In the genomic region with DNA sequence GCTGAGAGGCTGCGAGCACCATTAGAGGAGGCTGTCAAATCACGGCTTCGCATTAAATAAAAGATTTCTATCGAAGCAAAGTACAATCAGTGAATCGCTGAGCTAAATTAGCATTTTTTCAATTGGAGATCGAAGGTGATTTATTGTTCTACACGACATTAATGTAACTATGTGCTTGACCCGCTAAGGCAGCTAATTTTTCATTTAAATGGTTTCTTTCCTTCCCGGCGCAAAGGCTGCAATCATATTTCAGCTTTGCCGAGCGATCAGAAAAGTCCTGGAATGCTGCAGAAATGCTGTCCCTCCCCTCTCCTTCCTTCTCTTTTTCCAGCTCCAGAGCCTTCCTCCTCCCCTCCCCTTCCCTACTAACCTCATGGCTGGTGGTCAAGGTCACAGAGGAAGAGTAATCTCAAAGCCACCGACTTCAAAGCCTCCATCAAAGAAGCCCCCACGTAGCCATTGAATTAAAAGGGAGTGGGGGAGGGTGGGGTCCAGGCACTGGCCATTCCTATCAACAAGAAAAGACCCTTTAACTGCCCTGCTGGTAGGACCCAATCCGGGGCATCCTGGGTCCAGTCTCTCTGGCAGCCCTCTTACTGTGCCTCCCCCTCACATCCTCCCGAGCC, we compare ENCODE assay signal across 9 mouse cellular contexts.
DNase-seq lines count a peak whose midpoint lies in the region; ATAC-seq and TF ChIP-seq lines count a peak whose summit lies in the region.
"Had no signal": no experiment of that assay in that cellular context is flagged by ENCODE, and none has a peak within 500 bp of the region (broad histone marks: within the 10 kb centered on the region; RNA-seq: fewer than 3 reads in every experiment).

No protein-coding gene starts in this region.

- H3K4me2 ChIP-seq in lung, postnatal 0 days (replicated peaks; ENCODE audit: low read depth, low read length), result peak overlapping the region; percentile 69
- H3K4me2 ChIP-seq in hindbrain, embryonic 13.5 days, result peak overlapping the region; percentile 61
- H3K4me2 ChIP-seq in stomach, postnatal 0 days (replicated peaks; ENCODE audit: low read depth), result peak overlapping the region; percentile 75

- no peak for TF ChIP-seq EP300 in lung, postnatal 0 days (IDR thresholded peaks at IDR 0.05)
- no peak for TF ChIP-seq EP300 in stomach, postnatal 0 days (optimal IDR thresholded peaks at IDR 0.05)

- ATAC-seq in lung, postnatal 0 days, result no peak
- ATAC-seq in hindbrain, embryonic 13.5 days (ENCODE audit: low FRiP score), result peak; percentile 76
- no peak for ATAC-seq in stomach, postnatal 0 days (ENCODE audit: low FRiP score, low TSS enrichment)

- H3K27me3 ChIP-seq in lung, postnatal 0 days (replicated peaks; ENCODE audit: insufficient read depth, low read length), result no peaks in the 10 kb centered on the region
- H3K27me3 ChIP-seq in hindbrain, embryonic 13.5 days, result no peaks in the 10 kb centered on the region
- H3K27me3 ChIP-seq in stomach, postnatal 0 days (ENCODE audit: control insufficient read depth, insufficient read depth, low read length), result no peaks in the 10 kb centered on the region

- peak; percentile 18 for DNase-seq in adrenal gland, adult 2 months
- DNase-seq in adrenal gland, postnatal 25 days, result no peak
- peak; percentile 6 for DNase-seq in lung, postnatal 0 days (ENCODE audit: low spot score)
- no peak for DNase-seq in lung, postnatal 10 days
- DNase-seq in mesoderm, embryonic 11.5 days (ENCODE audit: low read depth, low spot score), result peak; percentile 81
- no peak for DNase-seq in stomach, postnatal 0 days (ENCODE audit: low spot score)
- no peak for DNase-seq in ovary, adult 18-20 months (ENCODE audit: low spot score)

- no peak for TF ChIP-seq CTCF in lung, postnatal 0 days (IDR thresholded peaks at IDR 0.05)
- TF ChIP-seq CTCF in stomach, postnatal 0 days (IDR thresholded peaks at IDR 0.05; ENCODE audit: low read depth), result no peak

- H3K4me1 ChIP-seq in lung, postnatal 0 days (ENCODE audit: insufficient read depth, low read depth, low read length), result peaks cover 3% of the 10 kb centered on the region; the same call in 1 of the 2 replicates
- H3K4me1 ChIP-seq in hindbrain, embryonic 13.5 days (replicated peaks), result peaks cover 29% of the 10 kb centered on the region
- H3K4me1 ChIP-seq in stomach, postnatal 0 days (replicated peaks; ENCODE audit: control insufficient read depth, insufficient read depth), result no peaks in the 10 kb centered on the region

- peak overlapping the region; percentile 30 for H3K4me3 ChIP-seq in lung, postnatal 0 days (ENCODE audit: low read depth, low read length)
- peak overlapping the region; percentile 37 for H3K4me3 ChIP-seq in hindbrain, embryonic 13.5 days
- H3K4me3 ChIP-seq in stomach, postnatal 0 days (ENCODE audit: low read depth, low read length), result peak overlapping the region; percentile 44
- H3K4me3 ChIP-seq: erythroblast, embryonic 14.5 days had no signal

- H3K9me3 ChIP-seq in lung, postnatal 0 days (ENCODE audit: low read length), result no peaks in the 10 kb centered on the region
- no peaks in the 10 kb centered on the region for H3K9me3 ChIP-seq in hindbrain, embryonic 13.5 days
- H3K9me3 ChIP-seq in stomach, postnatal 0 days (ENCODE audit: control insufficient read depth, low read length), result no peaks in the 10 kb centered on the region

- 1% methylated on average over 16 of the region's 16 CpGs for WGBS in lung, postnatal 0 days
- 2% methylated on average over 16 of the region's 16 CpGs for WGBS in hindbrain, embryonic 13.5 days
- WGBS in stomach, postnatal 0 days, result 3% methylated on average over 16 of the region's 16 CpGs

- peak overlapping the region; percentile 16; the same call in 1 of the 2 replicates for H3K9ac ChIP-seq in lung, postnatal 0 days (replicated peaks; ENCODE audit: low read depth)
- peak overlapping the region; percentile 76 for H3K9ac ChIP-seq in hindbrain, embryonic 13.5 days
- H3K9ac ChIP-seq in stomach, postnatal 0 days (ENCODE audit: low read length), result peak overlapping the region; percentile 53

- no peak overlapping the region for H3K27ac ChIP-seq in lung, postnatal 0 days (ENCODE audit: low read length)
- peak overlapping the region; percentile 99 for H3K27ac ChIP-seq in hindbrain, embryonic 13.5 days
- H3K27ac ChIP-seq in stomach, postnatal 0 days (replicated peaks), result peak overlapping the region; percentile 59

- H3K36me3 ChIP-seq in lung, postnatal 0 days (ENCODE audit: insufficient read depth, low read length), result no peaks in the 10 kb centered on the region
- no peaks in the 10 kb centered on the region for H3K36me3 ChIP-seq in hindbrain, embryonic 13.5 days
- H3K36me3 ChIP-seq in stomach, postnatal 0 days (ENCODE audit: control insufficient read depth, insufficient read depth, low read length), result no peaks in the 10 kb centered on the region

Comparison
In these comparisons a context has a peak if more than half of its experiments do, and no peak if none do; other contexts are left out.
1. DNase-seq: peak in adrenal gland, adult 2 months (single experiment), lung, postnatal 0 days (single experiment) and mesoderm, embryonic 11.5 days (single experiment); none in adrenal gland, postnatal 25 days (single experiment), lung, postnatal 10 days (single experiment), stomach, postnatal 0 days (single experiment) and ovary, adult 18-20 months (single experiment).
2. H3K9ac ChIP-seq: peak in every context shown above with its lines; median percentile 76 in hindbrain, embryonic 13.5 days; 53 in stomach, postnatal 0 days; 16 in lung, postnatal 0 days.
3. Peak in every context shown above with its lines, with median percentiles within 50 percentile points of each other: H3K4me2 ChIP-seq and H3K4me3 ChIP-seq.